Mouse (Mus musculus) mouse embryonic stem cell (cell line): ENCODE measurements around the gene Alg2.

Source experiments
- in situ Hi-C, 2 experiments: fragments of 300-500 bp; cut with MboI; formaldehyde crosslinking; loops; 1 replicate in 1 of 2; 3 replicates in 1 of 2; pipeline ENCODE4 v1.14.3; 2019 to 2020; ENCODE audit warnings: low sequenced_read_pairs in 2 of 2, low pct_unique_long_range_greater_than_20kb in 1 of 2, mixed read lengths in 1 of 2; ENCODE audit not compliant: unreplicated experiment in 1 of 2

The Alg2 gene

DNA sequence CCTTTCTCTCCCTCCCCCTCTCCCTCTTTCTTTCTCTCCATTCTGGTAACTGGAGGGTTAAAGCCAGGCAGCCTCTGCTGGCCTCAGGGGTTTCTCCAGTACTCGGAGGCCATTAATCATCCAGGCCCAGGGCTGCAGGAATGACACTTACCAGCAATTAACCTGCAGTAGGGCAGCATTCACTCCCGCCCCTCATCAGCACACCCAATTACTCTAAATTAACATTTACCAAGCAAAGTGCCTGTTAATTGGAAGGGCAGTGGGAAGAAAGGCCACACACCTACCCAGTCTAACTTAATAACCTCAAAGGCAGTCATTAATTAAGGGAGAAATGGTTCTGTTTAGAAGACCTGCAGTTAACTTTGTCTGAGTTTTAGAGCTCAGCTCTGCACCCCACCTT lies 49.8 kb downstream of the Alg2 start:
- in situ Hi-C loops = no loop called here

DNA sequence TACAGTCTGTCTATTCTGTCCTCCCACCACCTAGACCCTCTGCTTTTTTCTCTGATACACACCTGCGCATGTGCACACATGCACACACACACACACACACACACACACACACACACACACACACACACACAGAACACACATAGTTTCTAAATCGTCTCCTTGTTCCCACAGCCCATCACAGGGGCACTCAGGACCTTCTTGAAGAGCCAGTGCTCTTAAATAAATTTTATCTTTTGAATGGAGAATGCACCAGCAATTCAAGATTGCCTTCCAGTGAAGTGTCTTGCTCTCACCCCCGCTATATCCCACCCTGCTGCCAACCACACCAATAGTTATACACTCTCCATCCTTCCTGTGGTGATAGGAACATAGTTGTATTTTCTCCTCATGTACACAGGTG lies 51.2 kb downstream of the Alg2 start:
- in situ Hi-C loops = no loop called here

DNA sequence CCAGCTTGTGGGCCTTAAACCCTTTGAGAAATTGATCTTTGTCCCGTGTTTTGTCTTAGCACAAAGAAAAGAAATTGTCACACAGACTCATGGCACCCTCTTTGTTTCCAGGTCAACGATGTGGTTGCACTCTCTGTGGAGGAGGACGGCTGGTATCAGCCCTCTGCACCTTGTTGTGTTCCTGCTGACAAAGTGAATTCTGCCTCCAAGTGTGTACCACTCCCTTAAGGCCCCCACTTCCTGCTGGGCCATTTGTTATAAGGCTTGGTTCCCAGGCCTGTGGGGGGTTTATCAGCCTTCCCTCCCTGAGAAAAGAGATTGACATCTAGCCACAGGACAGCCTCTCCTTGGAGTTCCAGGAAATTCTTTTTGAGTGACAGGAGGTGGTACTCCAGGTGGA lies 51.9 kb downstream of the Alg2 start:
- in situ Hi-C loops = no loop called here

DNA sequence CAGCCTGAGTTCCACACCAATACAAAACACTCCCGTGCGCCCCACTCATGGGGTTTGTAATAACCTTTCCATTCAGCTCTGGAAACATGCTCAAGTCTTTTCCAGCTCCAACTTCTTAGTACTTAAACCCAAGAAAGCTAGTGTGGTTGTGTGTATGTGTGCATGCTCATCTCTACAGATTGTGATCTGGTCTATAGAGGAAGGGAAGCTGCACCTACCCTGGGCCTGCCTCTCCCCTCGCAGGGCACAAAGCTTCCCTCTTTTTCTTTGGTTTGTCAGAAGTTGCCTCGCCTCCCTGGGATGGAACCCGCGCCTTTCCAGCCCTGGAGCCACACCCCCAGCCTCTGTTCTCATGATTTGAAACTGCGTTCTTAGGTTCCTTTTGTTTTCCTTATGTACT lies 53.9 kb downstream of the Alg2 start:
- in situ Hi-C loops = no loop called here

DNA sequence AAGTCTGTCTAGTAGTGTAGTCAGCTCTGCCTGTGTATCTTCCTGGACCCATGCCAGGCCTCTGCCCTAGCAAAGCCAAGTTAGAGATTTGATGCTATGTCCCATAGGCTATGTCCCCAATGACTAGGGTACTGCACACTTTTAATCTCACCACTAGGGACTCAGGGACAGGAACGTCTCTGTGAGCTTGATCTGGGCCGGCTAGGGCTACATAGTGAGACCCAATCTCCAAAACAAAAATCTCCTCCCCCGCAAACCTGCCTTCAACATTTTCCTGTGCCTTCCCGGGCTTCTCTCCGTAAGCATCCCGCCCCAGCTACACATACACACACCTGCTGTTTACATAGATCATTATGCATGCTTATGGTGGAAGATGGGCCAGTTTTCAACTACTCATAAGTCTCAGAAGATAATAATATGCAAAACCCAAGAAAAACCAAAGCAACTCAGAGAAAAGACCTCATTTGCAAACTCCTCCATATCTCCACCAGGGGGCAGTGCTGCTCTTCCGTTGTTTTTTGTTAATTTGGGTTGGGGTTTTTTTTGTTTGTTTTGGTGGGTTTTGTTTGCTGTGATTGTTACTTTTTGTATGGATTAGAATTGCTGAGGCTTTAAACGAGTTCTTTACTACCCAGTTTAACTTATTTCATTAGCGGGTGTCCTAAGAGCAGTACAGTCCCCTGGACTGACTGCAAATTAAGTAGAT lies 54.7 kb downstream of the Alg2 start:
- in situ Hi-C loops = no loop called here

DNA sequence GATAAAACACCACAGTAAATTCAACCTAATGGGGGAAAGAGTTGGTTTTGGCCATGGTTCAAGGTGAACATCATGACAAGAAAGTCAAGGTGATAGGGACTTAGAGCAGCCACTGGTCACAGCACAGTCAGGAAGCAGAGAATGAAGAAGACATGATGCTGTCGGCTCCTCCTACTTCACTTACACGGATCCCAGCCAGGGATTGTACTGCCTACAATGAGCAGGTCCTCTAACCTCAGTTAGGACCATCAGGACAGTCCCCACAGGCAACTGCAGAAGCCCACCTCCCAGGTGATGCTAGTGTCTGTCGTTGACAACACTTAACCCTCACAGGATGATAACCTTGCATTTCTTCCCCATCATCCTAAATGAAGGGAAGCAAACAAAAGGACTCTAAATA lies 56.3 kb downstream of the Alg2 start:
- in situ Hi-C loops = no loop called here
